ENCODE assay signal across 8 mouse cellular contexts in the genomic region with DNA sequence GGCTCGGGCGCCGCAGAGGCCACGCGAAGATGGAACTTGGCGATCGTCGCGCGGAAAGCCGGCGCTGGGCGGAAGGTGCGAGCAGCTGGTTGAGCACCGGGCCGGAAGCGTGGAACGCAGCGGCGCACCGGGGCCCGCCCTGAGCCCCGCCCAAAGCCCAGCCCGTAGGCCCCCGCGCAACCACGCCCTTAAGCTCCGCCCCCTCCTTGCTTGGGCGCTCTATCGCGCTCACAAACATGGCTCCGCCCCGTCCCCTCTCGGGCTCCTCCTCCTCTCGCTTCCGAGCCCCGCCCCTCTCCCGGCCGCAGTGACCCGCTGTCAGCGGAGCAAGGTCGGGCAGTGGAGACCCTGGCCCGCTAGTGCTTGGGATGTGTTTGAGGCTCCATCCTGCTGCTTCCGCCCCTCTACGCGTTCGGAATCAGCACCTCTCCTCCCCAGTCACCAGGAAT. TPM values are rescaled to one million over a fixed set of nuclear protein-coding genes. Genes with fewer than 3 reads are reported as not detected.
DNase-seq lines count a peak whose midpoint lies in the region; ATAC-seq and TF ChIP-seq lines count a peak whose summit lies in the region.

A gene (minus strand): TSS at position 164 of the 449 bp plus-strand sequence.

- DNase-seq in MEL (ENCODE audit: low read depth, low spot score) = peak; percentile 96
- peak; percentile 94 for DNase-seq in cerebellum, adult 11-12 months
- peak; percentile 88 for DNase-seq in heart, postnatal 25 days (ENCODE audit: low spot score)
- DNase-seq in layer of hippocampus, adult 2 months (ENCODE audit: low spot score in 2 of 2) = peak; percentile 94 to 95
- DNase-seq in lung, embryonic 14.5 days = peak; percentile 98
- peak; percentile 92 for DNase-seq in testis, postnatal 14 days (ENCODE audit: low spot score)

- H3K79me2 ChIP-seq in MEL (ENCODE audit: control insufficient read depth, insufficient read depth, low read length, poor library complexity) = no peaks in the 10 kb centered on the region

- peak within 1 kb of the TSS; percentile 78 for H3K9ac ChIP-seq in MEL (ENCODE audit: control insufficient read depth, low read depth, low read length, poor library complexity, severe bottlenecking)
- H3K9ac ChIP-seq in forebrain, embryonic 16.5 days (replicated peaks; ENCODE audit: low read depth, low read length) = peak within 1 kb of the TSS; percentile 69
- peak within 1 kb of the TSS; percentile 59 for H3K9ac ChIP-seq in lung, embryonic 14.5 days

- peak within 1 kb of the TSS; percentile 72 to 81 for H3K4me3 ChIP-seq in MEL (ENCODE audit: control insufficient read depth in 1 of 2, insufficient read depth in 1 of 2, low read depth in 2 of 2, low read length in 2 of 2)
- H3K4me3 ChIP-seq in forebrain, embryonic 16.5 days (replicated peaks; ENCODE audit: low read length) = peak within 1 kb of the TSS; percentile 69
- H3K4me3 ChIP-seq in layer of hippocampus, adult 2 months = peak within 1 kb of the TSS; percentile 94
- peak within 1 kb of the TSS; percentile 66 for H3K4me3 ChIP-seq in lung, embryonic 14.5 days (ENCODE audit: low read depth, low read length)

- no peaks in the 10 kb centered on the region for H3K9me3 ChIP-seq in MEL (replicated peaks; ENCODE audit: insufficient read depth, low read length)
- no peaks in the 10 kb centered on the region for H3K9me3 ChIP-seq in forebrain, embryonic 16.5 days (ENCODE audit: control insufficient read depth, low read length)
- H3K9me3 ChIP-seq in lung, embryonic 14.5 days (ENCODE audit: low read depth, low read length) = no peaks in the 10 kb centered on the region

- no peaks in the 10 kb centered on the region for H3K27me3 ChIP-seq in MEL (ENCODE audit: control insufficient read depth in 1 of 2, insufficient read depth in 2 of 2, low read length in 2 of 2)
- H3K27me3 ChIP-seq in forebrain, embryonic 16.5 days (replicated peaks; ENCODE audit: control insufficient read depth, insufficient read depth, low read length) = no peaks in the 10 kb centered on the region
- H3K27me3 ChIP-seq in lung, embryonic 14.5 days (ENCODE audit: insufficient read depth, low read length) = no peaks in the 10 kb centered on the region

- peak in 1 of 2 experiments; percentile 72; a peak in 2 of 4 replicates for TF ChIP-seq POLR2A in MEL (IDR thresholded peaks at IDR 0.05; ENCODE audit: control insufficient read depth in 1 of 2, insufficient read depth in 1 of 2, low read depth in 1 of 2, low read length in 2 of 2, poor library complexity in 1 of 2)

- WGBS in forebrain, embryonic 16.5 days = 0% methylated on average over 35 of the region's 47 CpGs
- under 1% methylated on average over 40 of the region's 47 CpGs for WGBS in lung, embryonic 14.5 days

- peaks cover 0 to 5% of the 10 kb centered on the region in 2 experiments; a peak in 1 of 4 replicates for H3K4me1 ChIP-seq in MEL (ENCODE audit: control insufficient read depth in 1 of 2, insufficient read depth in 2 of 2, low read length in 2 of 2)
- peaks cover 4% of the 10 kb centered on the region for H3K4me1 ChIP-seq in forebrain, embryonic 16.5 days (replicated peaks; ENCODE audit: control insufficient read depth, insufficient read depth, low read length)
- H3K4me1 ChIP-seq in lung, embryonic 14.5 days (ENCODE audit: insufficient read depth) = no peaks in the 10 kb centered on the region

- peak; percentile 94 for ATAC-seq in forebrain, embryonic 16.5 days
- ATAC-seq in lung, embryonic 14.5 days (ENCODE audit: insufficient read depth) = peak; percentile 89
- peak; percentile 86 for ATAC-seq in neutrophil, adult 5-6 weeks (ENCODE audit: extremely low read depth, insufficient number of reproducible peaks, low FRiP score, poor library complexity, severe bottlenecking)

- TF ChIP-seq CTCF in MEL (IDR thresholded peaks at IDR 0.05 in 2 of 3, conservative IDR thresholded peaks at IDR 0.05 in 1 of 3; ENCODE audit: control insufficient read depth in 1 of 3, insufficient read depth in 1 of 3, low read depth in 2 of 3, low read length in 3 of 3, poor library complexity in 1 of 3, severe bottlenecking in 1 of 3) = no peak
- no peak for TF ChIP-seq CTCF in layer of hippocampus, adult 2 months (conservative IDR thresholded peaks at IDR 0.05)
- TF ChIP-seq CTCF in lung, embryonic 14.5 days (IDR thresholded peaks at IDR 0.05; ENCODE audit: low read depth) = no peak

- H3K27ac ChIP-seq in MEL (ENCODE audit: control insufficient read depth, low read depth, low read length) = no peak within 1 kb of the TSS
- H3K27ac ChIP-seq in forebrain, embryonic 16.5 days (ENCODE audit: low read length) = no peak within 1 kb of the TSS
- peak within 1 kb of the TSS; percentile 92 for H3K27ac ChIP-seq in layer of hippocampus, adult 2 months
- H3K27ac ChIP-seq in lung, embryonic 14.5 days (ENCODE audit: low read depth) = no peak within 1 kb of the TSS

- peak within 1 kb of the TSS; percentile 91 for H3K4me2 ChIP-seq in forebrain, embryonic 16.5 days (ENCODE audit: low read length)
- H3K4me2 ChIP-seq in lung, embryonic 14.5 days = peak within 1 kb of the TSS; percentile 97

- intact Hi-C loops in heart, postnatal 25 days (cut with DNase I) = loop anchor here (2.0 kb wide), 1 partner anchor 19 kb away; no protein-coding TSS in a partner anchor

- no peak for TF ChIP-seq EP300 in MEL (IDR thresholded peaks at IDR 0.05; ENCODE audit: low read depth in 1 of 2, low read length in 2 of 2)

- TF ChIP-seq RAD21 in MEL (IDR thresholded peaks at IDR 0.05; ENCODE audit: low read depth, low read length) = no peak

- H3K36me3 ChIP-seq in MEL (ENCODE audit: control insufficient read depth in 1 of 2, insufficient read depth in 2 of 2, low read length in 2 of 2) = no peaks in the 10 kb centered on the region; a peak in 1 of 4 replicates
- peaks cover 23% of the 10 kb centered on the region for H3K36me3 ChIP-seq in forebrain, embryonic 16.5 days (ENCODE audit: control insufficient read depth, insufficient read depth)
- peaks cover 30% of the 10 kb centered on the region for H3K36me3 ChIP-seq in lung, embryonic 14.5 days (ENCODE audit: insufficient read depth)

TF ChIP-seq in MEL, 35 proteins besides CTCF, POLR2A, EP300 and RAD21 (continues in another document):
- TF ChIP-seq RCOR1 (IDR thresholded peaks at IDR 0.05; ENCODE audit: low read depth, low read length) (no peak), CHD2 (IDR thresholded peaks at IDR 0.05; ENCODE audit: low read length) (no peak), TAL1 (IDR thresholded peaks at IDR 0.05; ENCODE audit: low read length) (no peak), HCFC1 (IDR thresholded peaks at IDR 0.05; ENCODE audit: low read depth, low read length) (peak; percentile 75), MAZ (IDR thresholded peaks at IDR 0.05; ENCODE audit: low read depth, low read length) (peak; percentile 47; the same call in 1 of the 2 replicates), ZNF384 (IDR thresholded peaks at IDR 0.05; ENCODE audit: low read depth, low read length) (no peak), JUND (IDR thresholded peaks at IDR 0.05; ENCODE audit: low read depth, low read length) (no peak), MYB (IDR thresholded peaks at IDR 0.05; ENCODE audit: low read depth, low read length) (no peak), ZKSCAN1 (IDR thresholded peaks at IDR 0.05; ENCODE audit: low read depth, low read length) (no peak), ZC3H11A (IDR thresholded peaks at IDR 0.05; ENCODE audit: low read depth, low read length) (no peak), MYC (IDR thresholded peaks at IDR 0.05; ENCODE audit: low read depth, low read length) (no peak), NRF1 (IDR thresholded peaks at IDR 0.05; ENCODE audit: insufficient read depth, low read depth, low read length, poor library complexity, severe bottlenecking) (peak; percentile 62), ZMIZ1 (IDR thresholded peaks at IDR 0.05; ENCODE audit: low read depth, low read length) (peak; percentile 35; the same call in 1 of the 2 replicates), MEF2A (IDR thresholded peaks at IDR 0.05; ENCODE audit: extremely low read depth, insufficient replicate concordance, low read depth, low read length, poor library complexity, severe bottlenecking) (no peak), ETS1 (IDR thresholded peaks at IDR 0.05; ENCODE audit: low read depth, low read length) (peak; percentile 79), BHLHE40 (IDR thresholded peaks at IDR 0.05; ENCODE audit: borderline replicate concordance, low read depth, low read length) (no peak), SIN3A (IDR thresholded peaks at IDR 0.05; ENCODE audit: low read length) (peak; percentile 94), NELFE (IDR thresholded peaks at IDR 0.05; ENCODE audit: low read depth, low read length) (peak; percentile 66), TCF12 (IDR thresholded peaks at IDR 0.05; ENCODE audit: low read depth, low read length) (0 out of 2 replicates have a peak, but pooled peaks have one; percentile 18), GATA1 (IDR thresholded peaks at IDR 0.05; ENCODE audit: low read depth, low read length) (no peak), TBP (IDR thresholded peaks at IDR 0.05; ENCODE audit: low read depth, low read length) (no peak), CHD1 (IDR thresholded peaks at IDR 0.05; ENCODE audit: low read depth, low read length) (no peak), MAFK (IDR thresholded peaks at IDR 0.05; ENCODE audit: borderline replicate concordance, low read depth, low read length) (no peak), UBTF (IDR thresholded peaks at IDR 0.05; ENCODE audit: borderline replicate concordance, insufficient read depth, low read depth, low read length) (no peak), USF1 (IDR thresholded peaks at IDR 0.05; ENCODE audit: low read depth, low read length) (peak; percentile 56), ELF1 (IDR thresholded peaks at IDR 0.05; ENCODE audit: low read depth, low read length) (peak; percentile 70), KAT2A (conservative IDR thresholded peaks at IDR 0.05; ENCODE audit: low read depth, low read length) (no peak), POLR2AphosphoS5 (IDR thresholded peaks at IDR 0.05; ENCODE audit: borderline replicate concordance, low read depth, low read length) (no peak), MXI1 (IDR thresholded peaks at IDR 0.05; ENCODE audit: low read depth, low read length) (peak; percentile 86), USF2 (IDR thresholded peaks at IDR 0.05; ENCODE audit: borderline replicate concordance in 1 of 2, insufficient read depth in 1 of 2, low read depth in 1 of 2, low read length in 2 of 2) (no peak)

RNA-seq across cellular contexts. Expression of the gene that starts here (rescaled TPM):
- 52.3 and 63.5 TPM in 2 replicates for total RNA-seq in MEL (2012; rRNA removed)
- polyA plus RNA-seq in MEL (2012; ENCODE audit: insufficient read depth in 1 of 2, insufficient read length in 2 of 2, low read depth in 1 of 2, low replicate concordance in 2 of 2, missing spikeins in 1 of 2) = 10 to 100 TPM in 1 of 2 experiments, not detected in 1; 62.9 TPM
- polyA plus RNA-seq in forebrain, embryonic 16.5 days (2015; fragmentation: Nextera tagmentation; extraction: Ambion mirVana) = 67.8 and 77.7 TPM in 2 replicates
- total RNA-seq in heart, postnatal 25 days (2021) = 10 to 100 TPM; 47.7 to 49.6 TPM
- 100 to 1,000 TPM; 160 to 170 TPM for total RNA-seq in layer of hippocampus, adult 2 months (2021)
- polyA plus RNA-seq in lung, embryonic 14.5 days (2014; fragmentation: Nextera tagmentation; extraction: Ambion mirVana) = 32.4 and 33.3 TPM in 2 replicates
- total RNA-seq in neutrophil, adult 5-6 weeks (2017) = 31.8 and 39.5 TPM in 2 replicates
